Mouse (Mus musculus): ENCODE measurements around the gene Sod3. TPM values are rescaled to one million over a fixed set of nuclear protein-coding genes. Genes with fewer than 3 reads are reported as not detected.

Gene Sod3
- total and polyA plus RNA-seq, 3 experiments: not detected

DNA sequence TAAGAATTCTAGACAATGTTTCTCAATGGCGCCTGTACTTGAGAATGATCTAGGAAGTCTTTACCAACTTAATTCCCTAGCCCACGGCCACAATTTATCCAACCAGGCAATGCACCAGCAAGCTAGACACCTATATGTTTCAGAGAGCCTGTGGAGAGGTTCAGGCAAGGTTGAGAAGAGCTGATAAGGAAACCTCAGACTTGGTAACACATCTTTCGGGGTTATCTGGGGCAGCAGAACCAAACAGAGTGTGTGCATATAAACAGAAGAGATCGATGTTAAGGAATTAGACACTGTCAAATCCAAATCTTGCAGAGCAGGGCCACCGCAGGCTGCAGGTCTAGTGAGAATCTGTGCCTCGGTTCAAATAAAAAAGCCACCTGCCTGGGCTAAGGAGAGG lies 5.5 kb upstream of the Sod3 start:
- Histone ChIP-seq H3K9me3 (replicated peaks; ENCODE audit: insufficient read depth, low read length) (no peaks in the 10 kb centered on the region), H3K27me3 (ENCODE audit: control insufficient read depth in 1 of 2, insufficient read depth in 2 of 2, low read length in 2 of 2) (no peaks in the 10 kb centered on the region), H3K4me1 (ENCODE audit: control insufficient read depth in 1 of 2, insufficient read depth in 2 of 2, low read length in 2 of 2) (no peaks in the 10 kb centered on the region), H3K9ac (ENCODE audit: control insufficient read depth, low read depth, low read length, poor library complexity, severe bottlenecking) (no peak overlapping the region), H3K4me3 (ENCODE audit: control insufficient read depth in 1 of 2, insufficient read depth in 1 of 2, low read depth in 2 of 2, low read length in 2 of 2) (no peak overlapping the region), H3K36me3 (ENCODE audit: control insufficient read depth in 1 of 2, insufficient read depth in 2 of 2, low read length in 2 of 2) (no peaks in the 10 kb centered on the region), H3K79me2 (ENCODE audit: control insufficient read depth, insufficient read depth, low read length, poor library complexity) (no peaks in the 10 kb centered on the region), H3K27ac (ENCODE audit: control insufficient read depth, low read depth, low read length) (no peak overlapping the region)
- no peak for DNase-seq (ENCODE audit: low read depth, low spot score)
- no peak for TF ChIP-seq MEF2A (IDR thresholded peaks at IDR 0.05; ENCODE audit: extremely low read depth, insufficient replicate concordance, low read depth, low read length, poor library complexity, severe bottlenecking)
- TF ChIP-seq POLR2AphosphoS5 (IDR thresholded peaks at IDR 0.05; ENCODE audit: borderline replicate concordance, low read depth, low read length): no peak
- TF ChIP-seq ZKSCAN1 (IDR thresholded peaks at IDR 0.05; ENCODE audit: low read depth, low read length): no peak
- TF ChIP-seq ZMIZ1 (IDR thresholded peaks at IDR 0.05; ENCODE audit: low read depth, low read length): no peak
- TF ChIP-seq USF1 (IDR thresholded peaks at IDR 0.05; ENCODE audit: low read depth, low read length): no peak
- no peak for TF ChIP-seq MAZ (IDR thresholded peaks at IDR 0.05; ENCODE audit: low read depth, low read length)
- TF ChIP-seq ETS1 (IDR thresholded peaks at IDR 0.05; ENCODE audit: low read depth, low read length): no peak
- no peak for TF ChIP-seq MYB (IDR thresholded peaks at IDR 0.05; ENCODE audit: low read depth, low read length)
- TF ChIP-seq EP300 (IDR thresholded peaks at IDR 0.05; ENCODE audit: low read depth in 1 of 2, low read length in 2 of 2): no peak
- no peak for TF ChIP-seq TCF12 (IDR thresholded peaks at IDR 0.05; ENCODE audit: low read depth, low read length)
- no peak for TF ChIP-seq MAX (IDR thresholded peaks at IDR 0.05; ENCODE audit: low read length)
- no peak for TF ChIP-seq POLR2A (IDR thresholded peaks at IDR 0.05; ENCODE audit: control insufficient read depth in 1 of 2, insufficient read depth in 1 of 2, low read depth in 1 of 2, low read length in 2 of 2, poor library complexity in 1 of 2)
- TF ChIP-seq ZNF384 (IDR thresholded peaks at IDR 0.05; ENCODE audit: low read depth, low read length): no peak

DNA sequence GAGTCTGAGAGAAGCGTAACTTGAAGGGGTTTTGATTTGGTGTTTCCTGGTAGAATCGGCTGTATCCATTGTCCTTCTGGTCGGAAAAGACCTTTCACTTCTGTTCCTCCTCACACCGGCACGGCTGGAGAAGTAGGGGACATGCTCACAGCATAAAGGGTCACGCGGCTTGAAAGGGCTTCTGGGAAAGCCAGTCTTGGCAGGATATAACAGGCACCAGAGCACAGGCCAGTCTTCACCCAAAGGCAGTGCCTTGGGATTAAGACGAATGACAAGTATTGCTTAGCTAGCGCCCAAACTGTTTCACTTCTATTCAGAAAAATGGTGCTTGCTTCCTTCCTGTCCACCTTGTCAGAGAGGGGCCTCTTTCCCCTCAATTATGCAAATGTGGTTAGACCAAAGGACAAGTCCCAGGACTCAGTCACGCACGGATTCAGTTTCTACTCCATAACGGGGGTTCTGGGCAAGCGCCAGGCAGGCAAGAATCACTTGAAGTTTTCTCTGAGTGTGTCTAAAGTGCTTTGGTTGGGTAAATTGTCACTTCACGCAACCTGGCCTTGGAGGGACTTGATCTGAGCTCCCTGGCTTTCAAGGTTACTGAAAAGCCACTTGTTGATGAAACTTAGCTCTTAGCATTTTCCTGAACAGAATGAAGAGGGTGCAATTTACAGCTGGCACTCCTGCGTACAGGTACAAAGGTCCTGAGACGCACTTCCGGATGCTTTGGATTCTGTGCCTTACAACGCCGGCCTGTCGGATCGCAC lies 3.1 kb upstream of the Sod3 start:
- no peaks in the 10 kb centered on the region for H3K36me3 ChIP-seq (ENCODE audit: control insufficient read depth in 1 of 2, insufficient read depth in 2 of 2, low read length in 2 of 2)
- TF ChIP-seq ZKSCAN1 (IDR thresholded peaks at IDR 0.05; ENCODE audit: low read depth, low read length) (no peak), UBTF (IDR thresholded peaks at IDR 0.05; ENCODE audit: borderline replicate concordance, insufficient read depth, low read depth, low read length) (no peak), ELF1 (IDR thresholded peaks at IDR 0.05; ENCODE audit: low read depth, low read length) (no peak), ETS1 (IDR thresholded peaks at IDR 0.05; ENCODE audit: low read depth, low read length) (no peak), POLR2AphosphoS2 (IDR thresholded peaks at IDR 0.05; ENCODE audit: low read length) (no peak), MAFK (IDR thresholded peaks at IDR 0.05; ENCODE audit: borderline replicate concordance, low read depth, low read length) (no peak), MEF2A (IDR thresholded peaks at IDR 0.05; ENCODE audit: extremely low read depth, insufficient replicate concordance, low read depth, low read length, poor library complexity, severe bottlenecking) (no peak), MYC (IDR thresholded peaks at IDR 0.05; ENCODE audit: low read depth, low read length) (no peak), JUND (IDR thresholded peaks at IDR 0.05; ENCODE audit: low read depth, low read length) (no peak), E2F4 (IDR thresholded peaks at IDR 0.05; ENCODE audit: borderline replicate concordance, low read depth, low read length) (no peak), NELFE (IDR thresholded peaks at IDR 0.05; ENCODE audit: low read depth, low read length) (no peak), MYB (IDR thresholded peaks at IDR 0.05; ENCODE audit: low read depth, low read length) (no peak), SIN3A (IDR thresholded peaks at IDR 0.05; ENCODE audit: low read length) (no peak), MAZ (IDR thresholded peaks at IDR 0.05; ENCODE audit: low read depth, low read length) (no peak), GABPA (IDR thresholded peaks at IDR 0.05; ENCODE audit: low read depth, low read length) (no peak), BHLHE40 (IDR thresholded peaks at IDR 0.05; ENCODE audit: borderline replicate concordance, low read depth, low read length) (no peak), MXI1 (IDR thresholded peaks at IDR 0.05; ENCODE audit: low read depth, low read length) (no peak), KAT2A (conservative IDR thresholded peaks at IDR 0.05; ENCODE audit: low read depth, low read length) (no peak)
- H3K9me3 ChIP-seq (replicated peaks; ENCODE audit: insufficient read depth, low read length): no peaks in the 10 kb centered on the region
- no peaks in the 10 kb centered on the region for H3K79me2 ChIP-seq (ENCODE audit: control insufficient read depth, insufficient read depth, low read length, poor library complexity)
- DNase-seq (ENCODE audit: low read depth, low spot score): no peak
- H3K9ac ChIP-seq (ENCODE audit: control insufficient read depth, low read depth, low read length, poor library complexity, severe bottlenecking): no peak overlapping the region
- H3K4me3 ChIP-seq (ENCODE audit: control insufficient read depth in 1 of 2, insufficient read depth in 1 of 2, low read depth in 2 of 2, low read length in 2 of 2): no peak overlapping the region
- no peaks in the 10 kb centered on the region for H3K4me1 ChIP-seq (ENCODE audit: control insufficient read depth in 1 of 2, insufficient read depth in 2 of 2, low read length in 2 of 2)
- H3K27ac ChIP-seq (ENCODE audit: control insufficient read depth, low read depth, low read length): no peak overlapping the region
- H3K27me3 ChIP-seq (ENCODE audit: control insufficient read depth in 1 of 2, insufficient read depth in 2 of 2, low read length in 2 of 2): no peaks in the 10 kb centered on the region

Measured in MEL (cell line).